Mouse (Mus musculus) bone marrow macrophage, adult 2 months (primary cell): ENCODE measurements around the gene Trir.

ENCODE experiments used
- CTCF ChIP-seq: IDR thresholded peaks from 2 replicates; pipeline ENCODE4 v1.5.1; 2012; ENCODE audit warnings: low read depth, mild to moderate bottlenecking, low read length, moderate library complexity
- POLR2A ChIP-seq: IDR thresholded peaks from 2 replicates; pipeline ENCODE4 v1.6.1; 2012; ENCODE audit warnings: mild to moderate bottlenecking, low read depth, low read length, borderline replicate concordance

GRCm38 (mm10) chr8:84979599-84980421, 46.8 kb upstream of the Trir start:
- TF ChIP-seq POLR2A, result no peak
- no peak for TF ChIP-seq CTCF
